Mouse (Mus musculus) activated CD4-positive, CD25-positive, alpha-beta regulatory T cell, adult 4 months (primary cell): ENCODE results near the gene 2810021J22Rik. TPM values are rescaled to one million over a fixed set of nuclear protein-coding genes. Genes with fewer than 3 reads are reported as not detected.
"Not testable (repeated sequence)": the region's sequence is repeated elsewhere in the genome, so short reads cannot be mapped to it uniquely, and the experiment has no call there.

ENCODE experiments used
- ATAC-seq: one replicate; pipeline ENCODE4 v1.8.0; 2017
- polyA plus RNA-seq, 2 experiments: library from polyadenylated mRNA; unstranded; fragments of 100-300 nt; shearing (Covaris generic); gene quantifications; one replicate each; pipeline ENCODE4 v1.2.1; 2017

Gene 2810021J22Rik
- polyA plus RNA-seq = 1 to 10 TPM; 6.4 to 9.2 TPM

GRCm38 (mm10) chr11:58867039-58867953 lies at the start of gene 2810021J22Rik:
Gene 2810021J22Rik, plus strand, starts transcription at chr11:58867216.
- peak; percentile 97 for ATAC-seq

GRCm38 (mm10) chr11:58828937-58829336 lies 38.1 kb upstream of the 2810021J22Rik start, which contains the start of gene Olfr312:
Gene Olfr312, plus strand, starts transcription at chr11:58829237.
- ATAC-seq = not testable (repeated sequence)

- ATAC-seq = no peak
Measured at GRCm38 (mm10) chr11:58829764-58830163, 37.3 kb upstream of the 2810021J22Rik start.

- ATAC-seq = not testable (repeated sequence)
Measured at GRCm38 (mm10) chr11:58832541-58832940, 34.5 kb upstream of the 2810021J22Rik start.

- ATAC-seq = not testable (repeated sequence)
Measured at GRCm38 (mm10) chr11:58838951-58839350, 28.1 kb upstream of the 2810021J22Rik start, which contains the start of gene Olfr311. Gene Olfr311, plus strand, starts transcription at chr11:58839251.

- ATAC-seq = peak; percentile 100
Measured at GRCm38 (mm10) chr11:58846919-58847461, 20.0 kb upstream of the 2810021J22Rik start, which contains the start of gene Gm12258. Gene Gm12258, plus strand, starts transcription at chr11:58847158.

- no peak for ATAC-seq
Measured at GRCm38 (mm10) chr11:58847636-58848035, 19.4 kb upstream of the 2810021J22Rik start.

- no peak for ATAC-seq
Measured at GRCm38 (mm10) chr11:58849731-58850130, 17.3 kb upstream of the 2810021J22Rik start.

GRCm38 (mm10) chr11:58860744-58861143 lies 6.3 kb upstream of the 2810021J22Rik start:
- ATAC-seq = no peak

- no peak for ATAC-seq
Measured at GRCm38 (mm10) chr11:58867954-58868330, 926 bp downstream of the 2810021J22Rik start.

GRCm38 (mm10) chr11:58870961-58871360 lies 3.9 kb downstream of the 2810021J22Rik start:
- no peak for ATAC-seq

- ATAC-seq = no peak
Measured at GRCm38 (mm10) chr11:58883756-58884155, 16.7 kb downstream of the 2810021J22Rik start.

GRCm38 (mm10) chr11:58890511-58890910 lies 23.5 kb downstream of the 2810021J22Rik start:
- no peak for ATAC-seq

GRCm38 (mm10) chr11:58894456-58894855 lies 27.4 kb downstream of the 2810021J22Rik start:
- no peak for ATAC-seq

GRCm38 (mm10) chr11:58897485-58897884 lies 30.5 kb downstream of the 2810021J22Rik start:
- ATAC-seq = no peak

- ATAC-seq = no peak
Measured at GRCm38 (mm10) chr11:58901080-58901479, 34.1 kb downstream of the 2810021J22Rik start.

- peak; percentile 98 for ATAC-seq
Measured at GRCm38 (mm10) chr11:58903511-58904409, 36.7 kb downstream of the 2810021J22Rik start, which contains the start of gene Zfp39. Gene Zfp39, minus strand, starts transcription at chr11:58904225.

GRCm38 (mm10) chr11:58904410-58904718 lies 37.3 kb downstream of the 2810021J22Rik start:
- ATAC-seq = no peak

GRCm38 (mm10) chr11:58904838-58905237 lies 37.8 kb downstream of the 2810021J22Rik start:
- no peak for ATAC-seq

- no peak for ATAC-seq
Measured at GRCm38 (mm10) chr11:58913776-58914175, 46.8 kb downstream of the 2810021J22Rik start.

GRCm38 (mm10) chr11:58914461-58915028 lies 47.5 kb downstream of the 2810021J22Rik start:
- peak; percentile 57 for ATAC-seq
